7 mouse cellular contexts compared by ENCODE assay signal in the genomic region with DNA sequence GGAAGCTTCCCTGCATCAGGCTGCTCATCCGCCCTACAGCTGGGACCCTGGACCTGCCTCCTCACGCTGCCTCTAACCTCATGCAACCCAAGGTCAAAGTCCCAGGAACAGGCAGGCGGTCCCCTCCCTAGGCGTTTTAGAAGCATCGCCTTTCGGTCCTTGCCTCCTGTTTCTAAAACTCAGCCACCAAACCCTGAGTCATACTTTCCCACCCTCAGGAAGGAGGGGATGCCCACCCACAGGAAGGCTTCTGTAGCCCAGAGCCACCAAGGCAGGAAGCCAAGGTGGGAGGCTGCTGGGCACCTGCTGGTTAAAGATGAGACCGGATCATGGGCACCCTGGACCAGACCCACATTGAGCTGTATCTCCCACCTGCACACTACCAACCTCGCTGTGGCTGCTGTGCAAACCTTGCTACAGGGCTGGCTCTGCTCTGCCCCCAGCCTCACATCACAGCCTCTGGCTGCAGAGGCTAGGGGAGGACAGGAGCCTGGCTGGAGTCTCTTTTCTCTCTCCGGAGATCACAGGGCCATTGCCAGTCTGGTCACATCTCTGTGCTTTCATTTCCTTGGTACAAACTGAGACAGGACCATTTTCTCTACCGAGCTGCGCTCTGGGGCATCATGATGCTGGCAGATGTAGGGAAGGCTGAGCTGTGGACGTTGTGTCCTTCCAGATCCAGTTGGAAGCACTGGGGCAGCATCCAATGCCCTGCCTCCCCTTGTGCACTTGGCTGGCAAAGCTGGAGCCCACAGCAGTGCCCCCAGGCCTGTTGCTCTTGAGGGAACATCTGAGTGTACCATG.
DNase-seq lines count a peak whose midpoint lies in the region; ATAC-seq lines count a peak whose summit lies in the region.

No protein-coding gene starts in this region.

- no peaks in the 10 kb centered on the region for H3K9me3 ChIP-seq in megakaryocyte, embryonic 14.5 days
- H3K9me3 ChIP-seq in forebrain, embryonic 13.5 days (replicated peaks): no peaks in the 10 kb centered on the region
- no peaks in the 10 kb centered on the region for H3K9me3 ChIP-seq in midbrain, embryonic 13.5 days

- no peak for ATAC-seq in megakaryocyte, adult 5-6 weeks (ENCODE audit: poor library complexity, severe bottlenecking)
- ATAC-seq in forebrain, embryonic 13.5 days: no peak; the same call in 1 of the 2 replicates
- peak; percentile 2; the same call in 1 of the 2 replicates for ATAC-seq in midbrain, embryonic 13.5 days

- peaks cover 87% of the 10 kb centered on the region for H3K4me1 ChIP-seq in megakaryocyte, embryonic 14.5 days
- peaks cover 63% of the 10 kb centered on the region for H3K4me1 ChIP-seq in forebrain, embryonic 13.5 days
- H3K4me1 ChIP-seq in midbrain, embryonic 13.5 days (replicated peaks): peaks cover 74% of the 10 kb centered on the region

- H3K36me3 ChIP-seq in megakaryocyte, embryonic 14.5 days (replicated peaks; ENCODE audit: low read length): peaks cover 79% of the 10 kb centered on the region
- no peaks in the 10 kb centered on the region for H3K36me3 ChIP-seq in forebrain, embryonic 13.5 days (ENCODE audit: poor library complexity, severe bottlenecking)
- no peaks in the 10 kb centered on the region for H3K36me3 ChIP-seq in midbrain, embryonic 13.5 days

- peak overlapping the region; percentile 65 for H3K9ac ChIP-seq in forebrain, embryonic 13.5 days
- H3K9ac ChIP-seq in midbrain, embryonic 13.5 days (replicated peaks): peak overlapping the region; percentile 57

- 42% methylated on average over 12 of the region's 12 CpGs for WGBS in forebrain, embryonic 13.5 days
- WGBS in midbrain, embryonic 13.5 days: 39% methylated on average over 12 of the region's 12 CpGs

- H3K27ac ChIP-seq in forebrain, embryonic 13.5 days: peak overlapping the region; percentile 92
- peak overlapping the region; percentile 89 for H3K27ac ChIP-seq in midbrain, embryonic 13.5 days

- peak overlapping the region; percentile 70 for H3K4me2 ChIP-seq in forebrain, embryonic 13.5 days
- peak overlapping the region; percentile 60 for H3K4me2 ChIP-seq in midbrain, embryonic 13.5 days (replicated peaks)

- DNase-seq in kidney, postnatal 10 days: peak; percentile 32
- DNase-seq in thymus, postnatal 36 days: peak; percentile 58 to 76
- DNase-seq in embryo, embryonic 9.5 days (ENCODE audit: extremely low spot score): no peak

- no peaks in the 10 kb centered on the region for H3K27me3 ChIP-seq in megakaryocyte, embryonic 14.5 days (replicated peaks)
- H3K27me3 ChIP-seq in forebrain, embryonic 13.5 days: no peaks in the 10 kb centered on the region
- H3K27me3 ChIP-seq in midbrain, embryonic 13.5 days: no peaks in the 10 kb centered on the region

- peak overlapping the region; percentile 51 for H3K4me3 ChIP-seq in megakaryocyte, embryonic 14.5 days (replicated peaks)
- H3K4me3 ChIP-seq in forebrain, embryonic 13.5 days: peak overlapping the region; percentile 40; the same call in 1 of the 2 replicates
- H3K4me3 ChIP-seq in midbrain, embryonic 13.5 days (replicated peaks): peak overlapping the region; percentile 34
